Mouse (Mus musculus) heart, embryonic 11.5 days (tissue): ENCODE results near the gene Snap29. TPM values are rescaled to one million over a fixed set of nuclear protein-coding genes. Genes with fewer than 3 reads are reported as not detected.
A peak's percentile ranks its signal among the peaks of the same experiment; 100 is the strongest.

Experiments used
- ATAC-seq: fragments of 200-750 bp; cut with Nextera tagmentation; replicated peaks from 2 replicates; pipeline ENCODE4 v1.8.0; 2017; ENCODE audit warnings: moderate library complexity; ENCODE audit not compliant: insufficient number of reproducible peaks, low FRiP score, low TSS enrichment
- H3K27ac ChIP-seq: fragments of 300-500 bp; sonication (generic); 2 replicates; pipeline ENCODE4 v1.5.1; 2014; ENCODE audit warnings: mild to moderate bottlenecking, low read depth, low read length
- H3K27me3 ChIP-seq: fragments of 300-500 bp; sonication (generic); 2 replicates; pipeline ENCODE4 v1.6.1; 2014; ENCODE audit warnings: mild to moderate bottlenecking, low read length, mixed read lengths; ENCODE audit not compliant: control insufficient read depth, insufficient read depth
- H3K36me3 ChIP-seq: fragments of 300-500 bp; sonication (generic); 2 replicates; pipeline ENCODE4 v1.6.1; 2014; ENCODE audit warnings: mild to moderate bottlenecking, low read length, moderate library complexity, mixed read lengths; ENCODE audit not compliant: control insufficient read depth, insufficient read depth
- H3K4me1 ChIP-seq: fragments of 300-500 bp; sonication (generic); 2 replicates; pipeline ENCODE4 v1.6.1; 2014; ENCODE audit warnings: low read length; ENCODE audit not compliant: control insufficient read depth, insufficient read depth
- H3K4me2 ChIP-seq: fragments of 300-500 bp; sonication (generic); 2 replicates; pipeline ENCODE4 v1.6.1; 2014; ENCODE audit warnings: mild to moderate bottlenecking, moderate library complexity
- H3K4me3 ChIP-seq: fragments of 300-500 bp; sonication (generic); 2 replicates; pipeline ENCODE4 v1.5.1; 2014; ENCODE audit warnings: low read depth, low read length
- H3K9ac ChIP-seq: fragments of 300-500 bp; sonication (generic); 2 replicates; pipeline ENCODE4 v1.6.1; 2014; ENCODE audit warnings: mild to moderate bottlenecking, low read depth, low read length, moderate library complexity
- H3K9me3 ChIP-seq: fragments of 300-500 bp; sonication (generic); replicated peaks from 2 replicates; pipeline ENCODE4 v1.6.1; 2016; ENCODE audit warnings: low read length; ENCODE audit not compliant: control insufficient read depth
- WGBS: fragments of 180-500 bp; shearing (Covaris S2); extraction: QIAGEN DNeasy Blood & Tissue Kit; methylation state at CpG from one replicate; pipeline ENCODE4 v1.1.7; 2014; ENCODE audit not compliant: insufficient replicate concordance; 5-methylcytosine and 5-hydroxymethylcytosine counted together
- polyA plus RNA-seq: library from polyadenylated mRNA; unstranded; fragments of >200 nt; fragmentation: Nextera tagmentation; extraction: Ambion mirVana; gene quantifications from 2 replicates; pipeline ENCODE4 v1.2.1, GENCODE M21; 2014

Gene Snap29
- polyA plus RNA-seq, 1 experiment from 2014 or later = 6.0 TPM

- Histone ChIP-seq H3K27ac (no peak overlapping the region), H3K9me3 (no peaks in the 10 kb centered on the region), H3K4me2 (peak overlapping the region; percentile 81), H3K4me3 (peak overlapping the region; percentile 88), H3K27me3 (no peaks in the 10 kb centered on the region), H3K4me1 (peaks cover 16% of the 10 kb centered on the region), H3K36me3 (0 out of 2 replicates have a peak, but pooled peaks cover 3% of the 10 kb centered on the region), H3K9ac (peak overlapping the region; percentile 85)
- ATAC-seq = no peak
- WGBS = 30% methylated on average over 9 of the region's 9 CpGs
These were observed 886 bp downstream of the Snap29 start for GRCm38 (mm10) chr16:17406512-17407231.

- Histone ChIP-seq H3K36me3 (no peaks in the 10 kb centered on the region), H3K27me3 (no peaks in the 10 kb centered on the region), H3K4me2 (no peak overlapping the region), H3K4me1 (peaks cover 18% of the 10 kb centered on the region), H3K27ac (no peak overlapping the region), H3K9me3 (no peaks in the 10 kb centered on the region), H3K9ac (no peak overlapping the region), H3K4me3 (no peak overlapping the region)
- 79% methylated on average over 2 of the region's 2 CpGs for WGBS
- ATAC-seq = no peak
These were observed 3.3 kb downstream of the Snap29 start for GRCm38 (mm10) chr16:17409046-17409445.

- H3K9ac ChIP-seq = no peak overlapping the region
- no peak overlapping the region for H3K27ac ChIP-seq
- no peak for ATAC-seq
- no peaks in the 10 kb centered on the region for H3K36me3 ChIP-seq
- no peaks in the 10 kb centered on the region for H3K27me3 ChIP-seq
- no peaks in the 10 kb centered on the region for H3K9me3 ChIP-seq
- H3K4me1 ChIP-seq = peaks cover 9% of the 10 kb centered on the region
- no peak overlapping the region for H3K4me3 ChIP-seq
- H3K4me2 ChIP-seq = 0 out of 2 replicates have a peak overlapping the region, but pooled peaks have one; percentile 22
- 37% methylated on average over 4 of the region's 4 CpGs for WGBS
These were observed 4.4 kb downstream of the Snap29 start for GRCm38 (mm10) chr16:17410209-17410608.

GRCm38 (mm10) chr16:17423021-17423420 is 17.2 kb downstream of the Snap29 start:
- Histone ChIP-seq H3K9me3 (no peaks in the 10 kb centered on the region), H3K4me1 (no peaks in the 10 kb centered on the region), H3K9ac (no peak overlapping the region), H3K36me3 (peaks cover 12% of the 10 kb centered on the region), H3K4me2 (no peak overlapping the region), H3K4me3 (no peak overlapping the region), H3K27ac (no peak overlapping the region), H3K27me3 (no peaks in the 10 kb centered on the region)
- 70% methylated on average over 3 of the region's 3 CpGs for WGBS
- ATAC-seq = no peak

GRCm38 (mm10) chr16:17432576-17432975 is 26.8 kb downstream of the Snap29 start:
- no peak for ATAC-seq
- Histone ChIP-seq H3K36me3 (no peaks in the 10 kb centered on the region), H3K9ac (no peak overlapping the region), H3K4me2 (no peak overlapping the region), H3K27ac (no peak overlapping the region), H3K4me1 (no peaks in the 10 kb centered on the region), H3K9me3 (no peaks in the 10 kb centered on the region), H3K27me3 (no peaks in the 10 kb centered on the region), H3K4me3 (no peak overlapping the region)
- 76% methylated on average over 2 of the region's 2 CpGs for WGBS

GRCm38 (mm10) chr16:17451541-17452372 is 46.0 kb downstream of the Snap29 start, which contains the start of gene Crkl:
Crkl (plus strand) TSS chr16:17451987.
- H3K4me1 ChIP-seq = peaks cover 13% of the 10 kb centered on the region
- peak within 1 kb of the TSS; percentile 93 for H3K27ac ChIP-seq
- peak; percentile 95 for ATAC-seq
- H3K9me3 ChIP-seq = no peaks in the 10 kb centered on the region
- peak within 1 kb of the TSS; percentile 91 for H3K4me3 ChIP-seq
- peaks cover 6% of the 10 kb centered on the region; the same call in 1 of the 2 replicates for H3K36me3 ChIP-seq
- H3K9ac ChIP-seq = peak within 1 kb of the TSS; percentile 97
- peak within 1 kb of the TSS; percentile 90 for H3K4me2 ChIP-seq
- under 1% methylated on average over 63 of the region's 63 CpGs for WGBS
- H3K27me3 ChIP-seq = no peaks in the 10 kb centered on the region

- Histone ChIP-seq H3K27me3 (no peaks in the 10 kb centered on the region), H3K27ac (peak overlapping the region; percentile 93), H3K4me1 (peaks cover 13% of the 10 kb centered on the region), H3K4me2 (peak overlapping the region; percentile 90), H3K9ac (peak overlapping the region; percentile 97), H3K36me3 (peaks cover 10% of the 10 kb centered on the region; the same call in 1 of the 2 replicates), H3K4me3 (peak overlapping the region; percentile 91), H3K9me3 (no peaks in the 10 kb centered on the region)
- WGBS = under 1% methylated on average over 24 of the region's 24 CpGs
- ATAC-seq = peak; percentile 7
These were observed 46.6 kb downstream of the Snap29 start for GRCm38 (mm10) chr16:17452373-17452715.

- H3K4me3 ChIP-seq = no peak overlapping the region
- H3K9ac ChIP-seq = no peak overlapping the region
- H3K27ac ChIP-seq = no peak overlapping the region
- H3K27me3 ChIP-seq = no peaks in the 10 kb centered on the region
- peaks cover 17% of the 10 kb centered on the region for H3K4me1 ChIP-seq
- H3K36me3 ChIP-seq = peaks cover 12% of the 10 kb centered on the region
- WGBS = 85% methylated on average over 1 of the region's 1 CpGs
- no peak for ATAC-seq
- H3K9me3 ChIP-seq = no peaks in the 10 kb centered on the region
- no peak overlapping the region for H3K4me2 ChIP-seq
These were observed 51.1 kb downstream of the Snap29 start for GRCm38 (mm10) chr16:17456901-17457300.
